Mouse (Mus musculus) T-helper 1 cell (primary cell): Measurements from ENCODE around the gene Psg16.
"Not testable (repeated sequence)": the region's sequence is repeated elsewhere in the genome, so short reads cannot be mapped to it uniquely, and the experiment has no call there.

Source experiments
- in situ Hi-C: fragments of 300-600 bp; cut with MboI, MseI; formaldehyde crosslinking; loops from one replicate; pipeline ENCODE4 v1.15.1; 2025; ENCODE audit warnings: high pct_unique_total_duplicates

Psg16 gene

DNA sequence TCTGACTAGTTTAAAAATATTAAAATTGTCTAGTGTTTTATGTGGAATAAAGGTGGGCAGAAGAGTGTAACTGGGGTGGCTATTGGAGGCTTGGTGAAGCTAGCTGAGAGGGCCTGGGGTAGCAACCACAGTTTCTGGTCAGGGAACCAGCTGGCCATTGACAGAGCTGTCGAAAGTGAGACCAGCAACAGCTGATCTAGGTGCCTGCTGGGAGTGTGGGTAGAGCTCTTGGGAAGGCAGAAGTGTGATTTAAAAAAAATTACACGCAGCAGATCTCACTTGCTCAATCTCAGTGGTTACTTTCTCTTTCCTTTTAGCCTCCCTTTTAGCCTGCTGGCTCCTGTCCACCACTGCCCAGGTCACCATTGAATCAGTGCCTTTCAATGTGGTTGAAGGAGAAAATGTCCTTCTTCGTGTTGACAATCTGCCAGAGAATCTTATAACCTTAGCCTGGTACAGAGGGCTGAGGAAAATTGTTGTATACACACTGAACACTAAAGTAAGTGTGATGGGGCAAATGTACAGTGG lies 16.3 kb downstream of the Psg16 start:
- in situ Hi-C loops, result no loop called here

DNA sequence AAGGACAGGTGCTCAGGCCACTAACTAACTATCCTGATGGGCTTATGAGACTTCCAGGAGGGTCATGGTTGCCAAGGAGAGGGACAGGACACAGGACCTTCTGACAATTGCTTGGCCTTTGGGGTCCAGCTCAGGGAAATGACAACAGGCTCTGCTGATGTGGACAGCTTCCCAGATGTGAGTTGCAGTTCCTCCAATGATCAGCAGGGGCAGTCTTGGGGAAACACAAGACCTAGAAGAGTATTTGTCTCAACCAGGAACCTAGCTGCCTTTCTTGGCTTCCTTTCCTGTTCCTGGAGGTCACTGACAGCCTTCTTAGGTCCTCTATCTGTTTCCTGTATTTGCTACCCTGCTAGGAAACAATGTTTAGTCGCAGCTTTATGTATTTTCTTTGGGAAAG lies 17.4 kb downstream of the Psg16 start:
- in situ Hi-C loops, result no loop called here

- in situ Hi-C loops, result not testable (repeated sequence)
Measured at GRCm38 (mm10) chr7:17101631-17102030, 27.8 kb downstream of the Psg16 start.

- in situ Hi-C loops, result no loop called here
Measured at GRCm38 (mm10) chr7:17135307-17135706, 61.5 kb downstream of the Psg16 start.

- in situ Hi-C loops, result no loop called here
Measured at GRCm38 (mm10) chr7:17149931-17150330, 76.1 kb downstream of the Psg16 start, which contains the start of gene Ceacam3. TSS of gene Ceacam3 (plus strand) at chr7:17150282.

GRCm38 (mm10) chr7:17155634-17156033 lies 81.8 kb downstream of the Psg16 start:
- in situ Hi-C loops, result no loop called here

DNA sequence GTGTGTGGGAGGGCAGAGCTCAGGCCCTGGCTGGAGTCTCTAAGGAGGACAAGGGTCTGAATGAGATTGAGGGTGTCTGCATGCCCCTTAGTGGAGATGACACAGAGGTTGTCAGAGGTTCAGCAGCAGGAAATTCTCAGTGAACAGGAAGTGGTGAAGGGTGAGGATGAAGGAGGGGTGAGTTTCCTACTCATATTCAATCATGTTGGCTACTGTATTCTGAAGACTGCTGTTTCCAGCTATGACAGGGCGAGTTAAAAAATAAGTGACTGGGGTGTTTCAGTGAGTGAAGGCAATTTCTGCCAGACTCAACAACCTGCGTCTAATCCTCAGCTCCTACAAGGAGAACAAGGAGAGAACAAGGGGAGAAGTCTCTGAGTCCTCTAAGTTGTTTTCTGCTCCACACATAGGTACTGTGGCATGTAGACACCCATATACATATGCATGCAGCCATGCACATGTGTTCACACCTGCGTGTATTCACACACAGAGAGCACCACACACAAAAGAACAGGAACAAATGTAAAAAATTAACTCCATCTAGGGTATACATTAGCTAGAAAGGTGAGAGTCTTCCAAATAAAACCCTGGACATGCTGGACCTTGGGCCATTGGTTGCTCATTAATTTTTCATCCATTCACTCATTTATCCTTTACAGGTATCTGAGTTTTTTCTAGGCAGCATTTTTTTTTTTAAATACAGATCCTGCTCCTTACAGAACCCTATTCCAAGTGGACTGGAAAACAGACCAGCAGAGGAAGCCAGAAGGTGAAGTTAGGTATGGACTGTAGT lies 83.2 kb downstream of the Psg16 start:
- in situ Hi-C loops, result no loop called here

DNA sequence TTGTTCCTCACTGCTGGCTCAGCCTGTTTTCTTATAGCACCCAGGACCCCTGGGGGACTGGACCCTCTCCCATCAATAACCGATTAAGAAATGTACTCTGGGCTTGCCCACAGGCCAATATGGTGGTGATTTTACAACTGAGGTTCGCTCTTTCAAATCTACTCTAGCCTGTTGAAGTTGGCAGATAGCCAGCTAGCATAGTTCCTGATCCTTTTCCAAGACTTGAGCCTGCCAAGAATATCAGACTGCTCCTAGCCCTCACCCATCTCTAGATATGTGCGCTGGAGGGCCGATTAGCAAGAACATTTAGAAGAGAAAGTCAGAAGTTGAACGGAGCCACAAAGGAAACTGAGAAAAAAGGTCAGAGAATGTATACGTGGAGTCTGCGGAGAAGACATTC lies 85.2 kb downstream of the Psg16 start:
- in situ Hi-C loops, result no loop called here

- in situ Hi-C loops, result loop anchor here (10.0 kb wide), 1 partner anchor 1553 kb away; no protein-coding TSS in a partner anchor
Measured at GRCm38 (mm10) chr7:17171827-17172226, 98.0 kb downstream of the Psg16 start.
